Mouse (Mus musculus) liver, adult 2 months (tissue): Measurements from ENCODE around the gene Ubash3b. TPM values are rescaled to one million over a fixed set of nuclear protein-coding genes. Genes with fewer than 3 reads are reported as not detected.

Experiments
- DNase-seq: peaks from one replicate; pipeline ENCODE4 v3.0.0-alpha.2; 2011; ENCODE audit warnings: low read depth, low spot score; ENCODE audit errors: extremely low read depth
- H3K27ac ChIP-seq: fragments of 200-500 bp; replicated peaks from 2 replicates; pipeline ENCODE4 v1.5.1; 2012; ENCODE audit warnings: low read depth, mild to moderate bottlenecking, control low read depth, inconsistent platforms, low read length; ENCODE audit not compliant: insufficient read depth
- H3K27me3 ChIP-seq: fragments of 200-500 bp; 2 replicates; pipeline ENCODE4 v1.6.1; 2012; ENCODE audit warnings: mild to moderate bottlenecking, moderate library complexity, low read length, inconsistent platforms; ENCODE audit not compliant: control insufficient read depth, insufficient read depth
- H3K36me3 ChIP-seq: fragments of 200-500 bp; 2 replicates; pipeline ENCODE4 v1.6.1; 2012; ENCODE audit warnings: low read length, inconsistent platforms; ENCODE audit not compliant: control insufficient read depth, insufficient read depth
- H3K4me1 ChIP-seq: fragments of 200-500 bp; 2 replicates; pipeline ENCODE4 v1.6.1; 2011; ENCODE audit warnings: low read length; ENCODE audit not compliant: control insufficient read depth, insufficient read depth
- H3K4me3 ChIP-seq: fragments of 200-500 bp; 2 replicates; pipeline ENCODE4 v1.5.1; 2011; ENCODE audit warnings: low read depth, mild to moderate bottlenecking, control low read depth, low read length, moderate library complexity; ENCODE audit not compliant: insufficient read depth
- H3K79me2 ChIP-seq: fragments of 200-500 bp; 2 replicates; pipeline ENCODE4 v1.6.1; 2012; ENCODE audit warnings: inconsistent platforms, mild to moderate bottlenecking, low read length, moderate library complexity; ENCODE audit not compliant: control insufficient read depth, insufficient read depth
- H3K9ac ChIP-seq: fragments of 200-500 bp; 2 replicates; pipeline ENCODE4 v1.6.1; 2012; ENCODE audit warnings: low read depth, mild to moderate bottlenecking, control low read depth, inconsistent platforms, low read length
- CTCF ChIP-seq: fragments of 200-500 bp; IDR thresholded peaks from 2 replicates; pipeline ENCODE4 v1.5.1; 2011; ENCODE audit warnings: low read depth, low read length, control low read depth
- POLR2A ChIP-seq: fragments of 200-500 bp; IDR thresholded peaks from 2 replicates; pipeline ENCODE4 v1.6.1; 2011; ENCODE audit warnings: low read length, control low read depth; ENCODE audit not compliant: insufficient read depth; ENCODE audit errors: extremely low read depth
- WGBS: fragments of 180-500 bp; shearing (Covaris S2); methylation state at CpG from one replicate; pipeline ENCODE4 v1.1.7; 2018; 5-methylcytosine and 5-hydroxymethylcytosine counted together
- polyA plus RNA-seq: library from polyadenylated mRNA; depleted of rRNA; stranded (reverse); fragments of >200 nt; gene quantifications from 2 replicates; pipeline ENCODE4 v1.2.3, GENCODE M21; 2012
- total RNA-seq: library from RNA; depleted of rRNA; stranded (reverse); fragments of >200 nt; gene quantifications from 2 replicates; pipeline ENCODE4 v1.2.3, GENCODE M21; 2014

Ubash3b gene
- total and polyA plus RNA-seq, 2 experiments: 0.65 to 0.76 TPM

DNA sequence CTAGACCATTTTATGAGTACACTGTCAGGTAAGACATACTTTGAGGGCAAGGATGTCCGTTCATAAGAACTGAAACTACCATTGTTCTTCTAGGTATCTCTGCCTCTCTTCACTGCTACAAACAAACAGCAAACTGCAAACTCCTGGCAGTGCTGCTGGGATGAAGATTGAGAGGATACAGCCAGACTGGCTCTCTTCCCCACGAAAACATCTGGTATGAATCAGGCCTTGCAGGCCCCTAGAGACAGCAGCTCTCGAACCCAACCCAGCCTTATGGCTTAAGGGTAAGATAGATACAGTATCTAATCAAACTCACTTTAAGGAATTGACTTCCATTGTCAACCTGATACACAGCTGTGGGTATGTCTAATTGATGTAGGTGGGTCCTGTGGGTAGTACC is 11.7 kb upstream of the Ubash3b start:
- H3K27me3 ChIP-seq: no peaks in the 10 kb centered on the region
- no peak overlapping the region for H3K4me3 ChIP-seq
- no peak overlapping the region for H3K9ac ChIP-seq
- no peaks in the 10 kb centered on the region for H3K36me3 ChIP-seq
- no peak for DNase-seq
- no peak for TF ChIP-seq POLR2A
- TF ChIP-seq CTCF: no peak
- 72% methylated on average over 3 of the region's 3 CpGs for WGBS
- no peaks in the 10 kb centered on the region for H3K79me2 ChIP-seq
- H3K4me1 ChIP-seq: no peaks in the 10 kb centered on the region
- no peak overlapping the region for H3K27ac ChIP-seq

DNA sequence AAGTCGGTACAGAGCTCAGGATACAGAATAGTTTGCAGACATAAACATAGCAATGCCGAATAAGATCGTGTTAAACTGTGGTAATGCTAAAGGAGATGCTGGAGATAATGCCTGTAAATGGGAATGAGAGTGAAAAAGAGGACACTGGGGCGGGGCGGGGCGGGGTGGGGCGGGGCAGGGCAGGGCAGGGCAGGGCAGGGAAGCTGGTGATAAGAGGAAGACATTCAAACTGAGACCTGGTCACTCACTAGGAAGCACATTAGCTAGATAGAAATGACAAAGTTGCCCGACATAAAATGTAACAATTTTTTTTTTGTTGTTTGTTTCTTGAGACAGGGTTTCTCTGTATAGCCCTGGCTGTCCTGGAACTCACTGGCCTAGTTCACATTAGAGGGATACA is 10.9 kb upstream of the Ubash3b start:
- Histone ChIP-seq H3K27ac (no peak overlapping the region), H3K79me2 (no peaks in the 10 kb centered on the region), H3K27me3 (no peaks in the 10 kb centered on the region), H3K9ac (no peak overlapping the region), H3K36me3 (no peaks in the 10 kb centered on the region), H3K4me1 (no peaks in the 10 kb centered on the region), H3K4me3 (no peak overlapping the region)
- 89% methylated on average over 8 of the region's 8 CpGs for WGBS
- no peak for DNase-seq
- no peak for TF ChIP-seq POLR2A
- no peak for TF ChIP-seq CTCF

DNA sequence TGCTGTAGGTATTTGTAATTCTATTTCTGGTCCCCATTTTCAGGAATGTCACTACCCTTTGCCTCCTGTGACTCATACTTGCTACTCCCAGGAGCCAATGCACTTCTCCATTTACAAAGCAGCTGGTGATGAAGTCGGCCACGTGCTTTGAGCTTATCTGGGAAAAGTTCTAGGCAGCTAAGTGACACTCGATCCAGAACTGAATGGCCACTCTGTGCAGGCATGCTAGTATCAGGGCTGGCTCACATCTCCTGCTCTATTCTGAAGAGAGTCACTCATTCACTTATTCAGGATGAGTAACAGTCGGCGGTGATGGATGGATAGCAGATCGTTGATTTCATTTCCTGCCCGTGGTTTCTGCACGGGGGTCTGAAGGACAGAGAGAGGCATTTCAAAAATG is 8.5 kb upstream of the Ubash3b start:
- Histone ChIP-seq H3K79me2 (no peaks in the 10 kb centered on the region), H3K36me3 (no peaks in the 10 kb centered on the region), H3K4me1 (no peaks in the 10 kb centered on the region; the same call in 1 of the 2 replicates), H3K9ac (no peak overlapping the region), H3K27me3 (peaks cover 2% of the 10 kb centered on the region; the same call in 1 of the 2 replicates), H3K27ac (no peak overlapping the region), H3K4me3 (no peak overlapping the region)
- no peak for DNase-seq
- no peak for TF ChIP-seq CTCF
- no peak for TF ChIP-seq POLR2A
- 64% methylated on average over 8 of the region's 8 CpGs for WGBS

DNA sequence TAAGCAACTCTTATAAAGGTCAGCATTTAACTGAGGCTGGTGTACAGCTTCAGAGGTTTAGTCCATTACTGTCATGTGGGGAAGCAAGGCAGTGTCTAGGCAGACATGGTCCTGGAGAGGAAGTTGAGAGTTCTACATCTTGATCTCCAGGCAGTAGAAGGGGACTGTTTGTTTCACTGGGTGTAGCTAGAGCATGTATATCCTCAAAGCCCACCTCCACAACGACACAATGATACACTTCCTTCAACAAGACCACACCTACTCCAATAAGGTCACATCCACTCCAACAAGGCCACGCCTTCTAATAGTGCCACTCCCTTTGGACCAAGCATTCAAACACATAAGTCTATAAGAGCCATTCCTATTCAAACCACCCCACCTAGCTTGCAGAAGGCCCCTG is 7.2 kb upstream of the Ubash3b start:
- Histone ChIP-seq H3K4me1 (no peaks in the 10 kb centered on the region; the same call in 1 of the 2 replicates), H3K4me3 (no peak overlapping the region), H3K9ac (no peak overlapping the region), H3K27ac (no peak overlapping the region), H3K79me2 (no peaks in the 10 kb centered on the region), H3K27me3 (peaks cover 2% of the 10 kb centered on the region; the same call in 1 of the 2 replicates), H3K36me3 (no peaks in the 10 kb centered on the region)
- no peak for DNase-seq
- TF ChIP-seq CTCF (no peak), POLR2A (no peak)
- 68% methylated on average over 2 of the region's 2 CpGs for WGBS

DNA sequence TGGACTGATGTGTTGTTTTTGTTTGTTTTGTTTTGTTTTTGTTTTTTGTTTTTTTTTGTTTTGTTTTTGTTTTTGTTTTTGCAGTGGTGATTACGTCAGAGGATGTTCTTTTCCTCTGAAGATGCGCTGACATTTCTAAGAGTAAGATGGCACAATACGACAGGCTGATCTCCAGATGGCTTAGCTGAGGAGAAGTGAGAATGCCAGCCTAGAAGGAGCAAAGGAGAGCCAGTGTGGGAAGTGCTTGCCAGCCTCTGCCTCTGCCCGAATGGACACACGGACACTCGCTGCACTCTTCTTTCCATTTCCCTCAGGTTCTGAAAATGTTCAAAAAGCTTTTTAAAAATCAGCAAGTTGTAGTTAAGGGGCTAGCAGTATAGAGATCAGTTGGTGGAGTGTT is 6.7 kb upstream of the Ubash3b start:
- no peaks in the 10 kb centered on the region for H3K36me3 ChIP-seq
- H3K79me2 ChIP-seq: no peaks in the 10 kb centered on the region
- H3K27ac ChIP-seq: no peak overlapping the region
- 88% methylated on average over 6 of the region's 6 CpGs for WGBS
- H3K4me1 ChIP-seq: no peaks in the 10 kb centered on the region; the same call in 1 of the 2 replicates
- H3K4me3 ChIP-seq: no peak overlapping the region
- DNase-seq: no peak
- H3K27me3 ChIP-seq: peaks cover 2% of the 10 kb centered on the region; the same call in 1 of the 2 replicates
- H3K9ac ChIP-seq: no peak overlapping the region
- no peak for TF ChIP-seq POLR2A
- TF ChIP-seq CTCF: no peak

DNA sequence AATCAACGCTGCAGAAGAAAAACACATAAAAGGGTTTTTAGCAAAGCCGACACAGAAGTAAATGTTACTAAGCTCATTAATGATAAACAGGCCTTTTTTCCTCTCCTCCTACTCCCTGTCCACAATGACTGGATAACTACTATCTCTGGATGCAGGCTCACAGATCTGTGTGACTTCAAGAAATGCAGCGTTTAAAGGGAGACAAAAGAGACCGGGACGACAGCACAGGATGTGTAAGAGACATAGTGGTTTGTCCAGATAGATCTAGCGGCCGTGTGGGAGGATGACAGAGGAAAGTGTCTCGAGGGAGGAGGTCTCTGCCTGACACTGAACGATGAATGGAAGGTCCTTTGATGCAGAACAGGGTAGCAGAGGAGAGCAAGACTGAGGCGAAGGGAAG is 5.4 kb upstream of the Ubash3b start:
- no peaks in the 10 kb centered on the region for H3K36me3 ChIP-seq
- WGBS: 66% methylated on average over 9 of the region's 10 CpGs
- no peak overlapping the region for H3K27ac ChIP-seq
- H3K4me3 ChIP-seq: no peak overlapping the region
- no peak for TF ChIP-seq CTCF
- no peak for TF ChIP-seq POLR2A
- no peaks in the 10 kb centered on the region; the same call in 1 of the 2 replicates for H3K4me1 ChIP-seq
- no peak for DNase-seq
- no peak overlapping the region for H3K9ac ChIP-seq
- H3K79me2 ChIP-seq: no peaks in the 10 kb centered on the region
- peaks cover 2% of the 10 kb centered on the region; the same call in 1 of the 2 replicates for H3K27me3 ChIP-seq
